Mouse (Mus musculus): ENCODE results near the gene Ell2. TPM values are rescaled to one million over a fixed set of nuclear protein-coding genes. Genes with fewer than 3 reads are reported as not detected.

Ell2 gene
- polyA plus RNA-seq, 1 experiment, result 4.7 TPM

- TF ChIP-seq CTCF (IDR thresholded peaks at IDR 0.05; ENCODE audit: insufficient read depth, low read length), result no peak
- no peak for TF ChIP-seq POLR2A (IDR thresholded peaks at IDR 0.05; ENCODE audit: borderline replicate concordance, extremely low read depth, low read depth, low read length)
- no peaks in the 10 kb centered on the region; the same call in 1 of the 2 replicates for H3K4me1 ChIP-seq (ENCODE audit: control insufficient read depth, insufficient read depth, low read length)
- DNase-seq, result no peak
- H3K4me3 ChIP-seq (replicated peaks; ENCODE audit: extremely low read depth, low read depth, low read length), result no peak overlapping the region
- WGBS, result 78% methylated on average over 1 of the region's 1 CpGs
Measured at GRCm38 (mm10) chr13:75727932-75728331, 21.4 kb downstream of the Ell2 start.

- 78% methylated on average over 1 of the region's 1 CpGs for WGBS
- no peak for TF ChIP-seq CTCF (IDR thresholded peaks at IDR 0.05; ENCODE audit: insufficient read depth, low read length)
- TF ChIP-seq POLR2A (IDR thresholded peaks at IDR 0.05; ENCODE audit: borderline replicate concordance, extremely low read depth, low read depth, low read length), result no peak
- no peak for DNase-seq
- no peak overlapping the region for H3K4me3 ChIP-seq (replicated peaks; ENCODE audit: extremely low read depth, low read depth, low read length)
- no peaks in the 10 kb centered on the region; the same call in 1 of the 2 replicates for H3K4me1 ChIP-seq (ENCODE audit: control insufficient read depth, insufficient read depth, low read length)
Measured at GRCm38 (mm10) chr13:75729834-75730233, 23.3 kb downstream of the Ell2 start.

- TF ChIP-seq POLR2A (IDR thresholded peaks at IDR 0.05; ENCODE audit: borderline replicate concordance, extremely low read depth, low read depth, low read length) (no peak), CTCF (IDR thresholded peaks at IDR 0.05; ENCODE audit: insufficient read depth, low read length) (no peak)
- no peak overlapping the region for H3K4me3 ChIP-seq (replicated peaks; ENCODE audit: extremely low read depth, low read depth, low read length)
- no peak for DNase-seq
- H3K4me1 ChIP-seq (ENCODE audit: control insufficient read depth, insufficient read depth, low read length), result no peaks in the 10 kb centered on the region; the same call in 1 of the 2 replicates
Measured at GRCm38 (mm10) chr13:75730717-75731116, 24.2 kb downstream of the Ell2 start.

GRCm38 (mm10) chr13:75733594-75734161 lies 27.1 kb downstream of the Ell2 start:
- peaks cover 3% of the 10 kb centered on the region; the same call in 1 of the 2 replicates for H3K4me1 ChIP-seq (ENCODE audit: control insufficient read depth, insufficient read depth, low read length)
- TF ChIP-seq POLR2A (IDR thresholded peaks at IDR 0.05; ENCODE audit: borderline replicate concordance, extremely low read depth, low read depth, low read length) (no peak), CTCF (IDR thresholded peaks at IDR 0.05; ENCODE audit: insufficient read depth, low read length) (no peak)
- DNase-seq, result no peak
- H3K4me3 ChIP-seq (replicated peaks; ENCODE audit: extremely low read depth, low read depth, low read length), result no peak overlapping the region
- 56% methylated on average over 3 of the region's 3 CpGs for WGBS

- no peak for TF ChIP-seq POLR2A (IDR thresholded peaks at IDR 0.05; ENCODE audit: borderline replicate concordance, extremely low read depth, low read depth, low read length)
- no peak for TF ChIP-seq CTCF (IDR thresholded peaks at IDR 0.05; ENCODE audit: insufficient read depth, low read length)
- Histone ChIP-seq H3K4me3 (replicated peaks; ENCODE audit: extremely low read depth, low read depth, low read length) (no peak overlapping the region), H3K4me1 (ENCODE audit: control insufficient read depth, insufficient read depth, low read length) (peaks cover 7% of the 10 kb centered on the region)
- 90% methylated on average over 5 of the region's 5 CpGs for WGBS
- DNase-seq, result no peak
Measured at GRCm38 (mm10) chr13:75734231-75734630, 27.7 kb downstream of the Ell2 start.

GRCm38 (mm10) chr13:75735606-75736005 lies 29.0 kb downstream of the Ell2 start:
- no peak for TF ChIP-seq POLR2A (IDR thresholded peaks at IDR 0.05; ENCODE audit: borderline replicate concordance, extremely low read depth, low read depth, low read length)
- no peak for TF ChIP-seq CTCF (IDR thresholded peaks at IDR 0.05; ENCODE audit: insufficient read depth, low read length)
- 88% methylated on average over 1 of the region's 1 CpGs for WGBS
- DNase-seq, result no peak
- Histone ChIP-seq H3K4me3 (replicated peaks; ENCODE audit: extremely low read depth, low read depth, low read length) (no peak overlapping the region), H3K4me1 (ENCODE audit: control insufficient read depth, insufficient read depth, low read length) (peaks cover 11% of the 10 kb centered on the region)

- WGBS, result 54% methylated on average over 7 of the region's 7 CpGs
- TF ChIP-seq POLR2A (IDR thresholded peaks at IDR 0.05; ENCODE audit: borderline replicate concordance, extremely low read depth, low read depth, low read length) (no peak), CTCF (IDR thresholded peaks at IDR 0.05; ENCODE audit: insufficient read depth, low read length) (no peak)
- peak; percentile 13 for DNase-seq
- Histone ChIP-seq H3K4me3 (replicated peaks; ENCODE audit: extremely low read depth, low read depth, low read length) (no peak overlapping the region), H3K4me1 (ENCODE audit: control insufficient read depth, insufficient read depth, low read length) (peaks cover 11% of the 10 kb centered on the region)
Measured at GRCm38 (mm10) chr13:75737991-75738390, 31.4 kb downstream of the Ell2 start.

- WGBS, result 13% methylated on average over 6 of the region's 6 CpGs
- H3K4me3 ChIP-seq (replicated peaks; ENCODE audit: extremely low read depth, low read depth, low read length), result no peak overlapping the region
- TF ChIP-seq CTCF (IDR thresholded peaks at IDR 0.05; ENCODE audit: insufficient read depth, low read length) (no peak), POLR2A (IDR thresholded peaks at IDR 0.05; ENCODE audit: borderline replicate concordance, extremely low read depth, low read depth, low read length) (no peak)
- peaks cover 11% of the 10 kb centered on the region for H3K4me1 ChIP-seq (ENCODE audit: control insufficient read depth, insufficient read depth, low read length)
- no peak for DNase-seq
Measured at GRCm38 (mm10) chr13:75738536-75738935, 32.0 kb downstream of the Ell2 start.

- Histone ChIP-seq H3K4me1 (ENCODE audit: control insufficient read depth, insufficient read depth, low read length) (peaks cover 11% of the 10 kb centered on the region), H3K4me3 (replicated peaks; ENCODE audit: extremely low read depth, low read depth, low read length) (no peak overlapping the region)
- no peak for DNase-seq
- no peak for TF ChIP-seq CTCF (IDR thresholded peaks at IDR 0.05; ENCODE audit: insufficient read depth, low read length)
- WGBS, result 20% methylated on average over 3 of the region's 3 CpGs
Measured at GRCm38 (mm10) chr13:75738957-75739356, 32.4 kb downstream of the Ell2 start.

GRCm38 (mm10) chr13:75740018-75740417 lies 33.5 kb downstream of the Ell2 start:
- Histone ChIP-seq H3K4me1 (ENCODE audit: control insufficient read depth, insufficient read depth, low read length) (peaks cover 11% of the 10 kb centered on the region), H3K4me3 (replicated peaks; ENCODE audit: extremely low read depth, low read depth, low read length) (no peak overlapping the region)
- 34% methylated on average over 3 of the region's 3 CpGs for WGBS
- TF ChIP-seq CTCF (IDR thresholded peaks at IDR 0.05; ENCODE audit: insufficient read depth, low read length), result no peak
- no peak for TF ChIP-seq POLR2A (IDR thresholded peaks at IDR 0.05; ENCODE audit: borderline replicate concordance, extremely low read depth, low read depth, low read length)
- no peak for DNase-seq

All from lung, adult 2 months (tissue).